Mouse (Mus musculus) CH12.LX (cell line): ENCODE results near the gene Slamf1. TPM values are rescaled to one million over a fixed set of nuclear protein-coding genes. Genes with fewer than 3 reads are reported as not detected.

Experiments used
- DNase-seq: peaks from one replicate; pipeline ENCODE4 v3.0.0-alpha.2; 2013; ENCODE audit errors: extremely low read depth
- H3K27ac ChIP-seq: 2 replicates; pipeline ENCODE4 v1.5.1; 2012; ENCODE audit warnings: low read depth, mild to moderate bottlenecking, control low read depth, moderate library complexity; ENCODE audit not compliant: insufficient read depth
- H3K27me3 ChIP-seq: replicated peaks from 2 replicates; pipeline ENCODE3; 2012; ENCODE audit warnings: inconsistent platforms
- H3K36me3 ChIP-seq, 2 experiments: replicated peaks in 1 of 2; 2 replicates each; pipeline versions ENCODE3 to v1.6.1; 2012; ENCODE audit warnings: inconsistent platforms in 1 of 2, low read length in 1 of 2, mild to moderate bottlenecking in 1 of 2, mixed read lengths in 1 of 2, moderate library complexity in 1 of 2; ENCODE audit not compliant: control insufficient read depth in 1 of 2, insufficient read depth in 1 of 2
- H3K4me1 ChIP-seq, 2 experiments: 2 replicates each; pipeline ENCODE4 v1.6.1; 2012; ENCODE audit warnings: inconsistent platforms in 1 of 2, moderate library complexity in 1 of 2; ENCODE audit not compliant: insufficient read depth in 2 of 2, control insufficient read depth in 1 of 2
- H3K4me2 ChIP-seq: 2 replicates; pipeline ENCODE4 v1.6.1; 2012; ENCODE audit warnings: low read depth, mild to moderate bottlenecking, control low read depth; ENCODE audit not compliant: poor library complexity, insufficient read depth, severe bottlenecking
- H3K4me3 ChIP-seq, 3 experiments: fragments of 150-350 bp in 1 of 3; sonication (generic) in 1 of 3; replicated peaks in 1 of 3; 2 replicates each; pipeline versions ENCODE3 to v1.5.1; 2011 to 2012; ENCODE audit warnings: low read depth in 2 of 3, low read length in 2 of 3, mild to moderate bottlenecking in 2 of 3, moderate library complexity in 2 of 3, control low read depth in 1 of 3, improper control_type of control experiment in 1 of 3, inconsistent platforms in 1 of 3, mixed read lengths in 1 of 3; ENCODE audit not compliant: poor library complexity in 1 of 3
- H3K79me2 ChIP-seq: replicated peaks from 2 replicates; pipeline ENCODE4 v1.6.1; 2012; ENCODE audit warnings: mild to moderate bottlenecking, moderate library complexity; ENCODE audit not compliant: control insufficient read depth, poor library complexity, insufficient read depth, severe bottlenecking; ENCODE audit errors: extremely low read depth
- H3K9ac ChIP-seq: 2 replicates; pipeline ENCODE4 v1.6.1; 2012; ENCODE audit warnings: low read depth, mild to moderate bottlenecking, control low read depth, moderate library complexity; ENCODE audit not compliant: insufficient read depth
- H3K9me3 ChIP-seq: replicated peaks from 2 replicates; pipeline ENCODE3; 2012; ENCODE audit warnings: low read length, inconsistent platforms, mixed read lengths
- BHLHE40 ChIP-seq: IDR thresholded peaks from 2 replicates; pipeline ENCODE4 v1.6.1; 2011; ENCODE audit warnings: mild to moderate bottlenecking, low read depth, low read length, improper control_type of control experiment
- CTCF ChIP-seq, 2 experiments: IDR thresholded peaks in 1 of 2; conservative IDR thresholded peaks in 1 of 2; 2 replicates each; pipeline ENCODE4 v1.5.1; 2011 to 2012; ENCODE audit warnings: low read depth in 2 of 2, low read length in 2 of 2, improper control_type of control experiment in 1 of 2, inconsistent platforms in 1 of 2, mild to moderate bottlenecking in 1 of 2, moderate library complexity in 1 of 2
- E2F4 ChIP-seq: IDR thresholded peaks from 2 replicates; pipeline ENCODE4 v1.6.1; 2011; ENCODE audit warnings: low read depth, low read length, improper control_type of control experiment; ENCODE audit not compliant: insufficient replicate concordance
- ELF1 ChIP-seq: IDR thresholded peaks from 2 replicates; pipeline ENCODE4 v1.6.1; 2014; ENCODE audit warnings: low read depth, mild to moderate bottlenecking, inconsistent platforms, low read length, improper control_type of control experiment
- EP300 ChIP-seq: IDR thresholded peaks from 2 replicates; pipeline ENCODE4 v1.6.1; 2011; ENCODE audit warnings: low read length, improper control_type of control experiment
- HCFC1 ChIP-seq: IDR thresholded peaks from 2 replicates; pipeline ENCODE4 v1.6.1; 2012; ENCODE audit warnings: low read depth, mild to moderate bottlenecking, inconsistent platforms, low read length, improper control_type of control experiment
- JUN ChIP-seq: IDR thresholded peaks from 2 replicates; pipeline ENCODE4 v1.6.1; 2011; ENCODE audit warnings: low read depth, mild to moderate bottlenecking, low read length, improper control_type of control experiment, moderate library complexity; ENCODE audit not compliant: insufficient read depth
- JUND ChIP-seq: conservative IDR thresholded peaks from 2 replicates; pipeline ENCODE4 v1.6.1; 2011; ENCODE audit warnings: low read depth, low read length, improper control_type of control experiment
- KAT2A ChIP-seq: IDR thresholded peaks from 2 replicates; pipeline ENCODE4 v1.6.1; 2012; ENCODE audit warnings: low read length, improper control_type of control experiment, inconsistent platforms; ENCODE audit not compliant: insufficient replicate concordance
- MAFK ChIP-seq: IDR thresholded peaks from 2 replicates; pipeline ENCODE4 v1.6.1; 2011; ENCODE audit warnings: low read length, improper control_type of control experiment; ENCODE audit not compliant: insufficient replicate concordance
- MAX ChIP-seq: IDR thresholded peaks from 2 replicates; pipeline ENCODE4 v1.6.1; 2011; ENCODE audit warnings: low read length, improper control_type of control experiment
- MAZ ChIP-seq: IDR thresholded peaks from 2 replicates; pipeline ENCODE4 v1.6.1; 2012; ENCODE audit warnings: low read depth, mild to moderate bottlenecking, inconsistent platforms, low read length, improper control_type of control experiment, moderate library complexity
- MXI1 ChIP-seq: IDR thresholded peaks from 2 replicates; pipeline ENCODE4 v1.6.1; 2011; ENCODE audit warnings: mild to moderate bottlenecking, low read depth, low read length, improper control_type of control experiment
- NELFE ChIP-seq: IDR thresholded peaks from 2 replicates; pipeline ENCODE4 v1.6.1; 2011; ENCODE audit warnings: low read depth, low read length, improper control_type of control experiment
- NRF1 ChIP-seq: IDR thresholded peaks from 2 replicates; pipeline ENCODE4 v1.6.1; 2014; ENCODE audit warnings: low read depth, mild to moderate bottlenecking, inconsistent platforms, low read length, improper control_type of control experiment, moderate library complexity
- PAX5 ChIP-seq: IDR thresholded peaks from 2 replicates; pipeline ENCODE4 v1.6.1; 2012; ENCODE audit warnings: low read length, inconsistent platforms, mixed read lengths
- POLR2A ChIP-seq: IDR thresholded peaks from 2 replicates; pipeline ENCODE4 v1.6.1; 2011; ENCODE audit warnings: low read depth, mild to moderate bottlenecking, improper control_type of control experiment, low read length
- RAD21 ChIP-seq: IDR thresholded peaks from 2 replicates; pipeline ENCODE4 v1.6.1; 2011; ENCODE audit warnings: low read depth, mild to moderate bottlenecking, low read length, improper control_type of control experiment, moderate library complexity
- SIN3A ChIP-seq: IDR thresholded peaks from 2 replicates; pipeline ENCODE4 v1.6.1; 2012; ENCODE audit warnings: low read length, improper control_type of control experiment, inconsistent platforms
- UBTF ChIP-seq: IDR thresholded peaks from 2 replicates; pipeline ENCODE4 v1.6.1; 2012; ENCODE audit warnings: low read depth, mild to moderate bottlenecking, inconsistent platforms, low read length, improper control_type of control experiment, moderate library complexity
- USF1 ChIP-seq: IDR thresholded peaks from 2 replicates; pipeline ENCODE4 v1.6.1; 2014; ENCODE audit warnings: low read depth, mild to moderate bottlenecking, inconsistent platforms, low read length, improper control_type of control experiment
- ZKSCAN1 ChIP-seq: IDR thresholded peaks from 2 replicates; pipeline ENCODE4 v1.6.1; 2012; ENCODE audit warnings: low read depth, inconsistent platforms, low read length, improper control_type of control experiment, borderline replicate concordance
- ZMIZ1 ChIP-seq: IDR thresholded peaks from 2 replicates; pipeline ENCODE4 v1.6.1; 2012; ENCODE audit warnings: low read depth, mild to moderate bottlenecking, inconsistent platforms, low read length, improper control_type of control experiment
- dilution Hi-C: fragments of 300-500 bp; cut with MboI; formaldehyde crosslinking; loops from 2 replicates; pipeline ENCODE4 v1.14.3; 2020; ENCODE audit warnings: low sequenced_read_pairs; ENCODE audit not compliant: extremely low pct_unique_long_range_greater_than_20kb, extremely low pct_ligation_motif_present
- in situ Hi-C: fragments of 300-500 bp; cut with MboI; formaldehyde crosslinking; loops from 3 replicates; pipeline ENCODE4 v1.14.3; 2019; ENCODE audit warnings: low sequenced_read_pairs, low pct_ligation_motif_present, low pct_unique_long_range_greater_than_20kb, mixed read lengths
- polyA plus RNA-seq: library from polyadenylated mRNA; unstranded; fragments of >175 nt; gene quantifications from 2 replicates; pipeline ENCODE4 v1.2.1, GENCODE M21; 2012; ENCODE audit warnings: low read depth; ENCODE audit not compliant: insufficient read length
- total RNA-seq, 2 experiments: library from RNA; depleted of rRNA; stranded (reverse); fragments of 300-350 nt in 1 of 2; fragments of >200 nt in 1 of 2; gene quantifications; 2 replicates each; pipeline ENCODE4 v1.2.3; 2012 to 2014

The Slamf1 gene
- total and polyA plus RNA-seq, 3 experiments: 0.38 to 0.81 (median 0.80) TPM

DNA sequence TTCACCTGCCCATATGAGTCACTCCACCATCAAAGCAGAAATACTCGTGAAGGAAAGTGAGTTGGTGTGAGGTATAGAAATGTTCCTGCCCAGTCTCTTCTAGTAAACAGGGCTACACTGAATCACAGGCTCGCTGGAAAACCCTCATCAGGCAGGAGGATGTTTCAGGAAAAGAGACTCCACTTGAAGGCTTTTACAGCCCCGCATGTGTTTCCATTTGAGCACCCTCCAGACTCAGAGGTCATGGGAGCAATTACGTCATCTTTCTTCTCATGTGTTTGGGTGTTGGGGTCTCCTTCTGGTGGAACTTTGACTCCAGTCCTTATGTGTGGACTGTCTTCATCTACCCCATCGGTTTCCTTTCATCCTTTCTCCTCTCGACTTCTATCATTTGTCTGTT is 4.1 kb downstream of the Slamf1 start:
- Histone ChIP-seq H3K36me3 (no peaks in the 10 kb centered on the region), H3K4me2 (peak overlapping the region; percentile 24; the same call in 1 of the 2 replicates), H3K79me2 (no peaks in the 10 kb centered on the region), H3K4me3 (no peak overlapping the region), H3K27ac (no peak overlapping the region), H3K9me3 (no peaks in the 10 kb centered on the region), H3K27me3 (no peaks in the 10 kb centered on the region), H3K9ac (no peak overlapping the region), H3K4me1 (peaks cover 0 to 29% of the 10 kb centered on the region in 2 experiments; a peak in 3 of 4 replicates)
- TF ChIP-seq KAT2A (no peak), NRF1 (no peak), JUN (no peak), BHLHE40 (no peak), MXI1 (no peak), MAFK (no peak), PAX5 (no peak)
- DNase-seq: no peak
- in situ Hi-C loops: no loop called here
- dilution Hi-C loops: no loop called here

DNA sequence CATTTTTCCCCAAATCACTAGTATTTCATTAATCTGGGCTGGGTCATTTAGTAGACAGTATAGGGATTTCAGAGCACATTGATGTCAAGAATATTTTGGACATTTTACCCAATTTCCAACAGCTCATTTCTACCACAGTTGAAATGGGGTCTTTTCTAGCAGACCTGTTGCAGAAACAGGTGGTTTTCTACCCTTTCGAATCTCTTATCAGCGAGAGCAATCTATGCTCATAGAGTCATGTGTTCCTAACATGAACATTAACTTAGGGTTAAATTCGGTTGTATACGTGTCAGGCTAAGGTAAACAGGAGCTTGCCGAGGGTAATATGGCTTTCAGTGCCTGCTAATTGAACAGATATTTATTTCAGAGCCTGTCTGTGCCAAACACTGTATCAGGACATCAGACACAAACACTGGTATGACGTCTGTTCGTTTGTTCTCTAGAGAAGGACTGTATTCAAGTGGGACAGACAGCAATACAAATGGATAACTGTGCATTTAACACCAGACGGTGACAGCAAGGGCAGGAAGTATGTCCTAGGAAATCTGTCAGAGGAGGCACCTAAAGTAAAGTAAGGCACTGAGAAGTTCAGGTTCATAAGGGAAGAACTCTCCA is 5.3 kb downstream of the Slamf1 start:
- H3K9me3 ChIP-seq: no peaks in the 10 kb centered on the region
- DNase-seq: no peak
- in situ Hi-C loops: no loop called here
- peaks cover 0 to 20% of the 10 kb centered on the region in 2 experiments; a peak in 3 of 4 replicates for H3K4me1 ChIP-seq
- H3K9ac ChIP-seq: no peak overlapping the region
- dilution Hi-C loops: no loop called here
- TF ChIP-seq CTCF (conservative IDR thresholded peaks at IDR 0.05 in 1 of 2, IDR thresholded peaks at IDR 0.05 in 1 of 2; ENCODE audit: low read depth in 2 of 2, low read length in 2 of 2): no peak
- TF ChIP-seq, all 38 proteins: peak for 0
- H3K79me2 ChIP-seq: no peaks in the 10 kb centered on the region
- no peak overlapping the region for H3K4me3 ChIP-seq
- H3K36me3 ChIP-seq: peaks cover 0 to 5% of the 10 kb centered on the region in 2 experiments
- no peak overlapping the region for H3K27ac ChIP-seq
- no peak overlapping the region for H3K4me2 ChIP-seq
- no peaks in the 10 kb centered on the region for H3K27me3 ChIP-seq

DNA sequence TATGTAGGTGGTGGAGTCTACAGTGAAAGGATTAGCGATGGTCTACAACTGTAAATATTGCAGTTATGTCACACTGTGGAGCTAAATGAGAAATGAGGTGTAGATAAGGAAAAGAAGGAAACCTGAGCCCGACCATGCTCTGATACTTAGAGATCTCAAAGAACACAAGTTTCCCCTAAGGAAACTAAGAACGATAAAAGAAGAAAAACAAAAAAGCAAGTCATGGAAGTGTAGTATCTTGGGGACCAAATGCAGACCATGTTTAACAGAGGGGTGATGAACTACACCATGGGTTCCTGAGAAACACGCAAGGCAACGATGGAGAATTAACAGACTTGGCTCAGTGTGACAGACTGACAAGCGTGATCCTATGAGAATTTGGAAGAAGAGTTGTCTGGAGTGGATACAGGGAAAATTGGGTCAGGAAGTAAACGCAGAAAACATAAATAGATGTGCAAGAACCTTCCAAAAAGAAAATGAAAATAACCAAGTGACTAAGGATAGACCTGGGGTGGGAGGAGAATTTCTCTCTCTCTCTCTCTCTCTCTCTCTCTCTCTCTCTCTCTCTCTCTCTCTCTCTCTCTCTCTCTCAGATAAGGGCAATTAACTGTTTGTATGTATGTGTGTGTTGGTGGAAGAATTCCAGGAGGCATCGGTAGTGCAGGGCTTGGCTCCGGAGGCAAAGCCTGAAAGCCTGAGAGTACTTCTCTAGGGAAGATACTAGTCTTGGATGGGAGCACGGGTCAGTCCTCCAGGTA is 6.5 kb downstream of the Slamf1 start:
- Histone ChIP-seq H3K9ac (no peak overlapping the region), H3K4me1 (peaks cover 0 to 20% of the 10 kb centered on the region in 2 experiments; a peak in 2 of 4 replicates), H3K27ac (no peak overlapping the region), H3K27me3 (no peaks in the 10 kb centered on the region), H3K4me3 (no peak overlapping the region), H3K9me3 (no peaks in the 10 kb centered on the region), H3K4me2 (no peak overlapping the region), H3K36me3 (peaks cover 0 to 6% of the 10 kb centered on the region in 2 experiments), H3K79me2 (no peaks in the 10 kb centered on the region)
- DNase-seq: no peak
- in situ Hi-C loops (no loop called here), dilution Hi-C loops (no loop called here)
- no peak for TF ChIP-seq USF1
- TF ChIP-seq MAX: no peak
- no peak for TF ChIP-seq E2F4
- TF ChIP-seq EP300: no peak
- no peak for TF ChIP-seq NRF1
- no peak for TF ChIP-seq ELF1
- no peak for TF ChIP-seq JUN
- TF ChIP-seq BHLHE40: no peak
- TF ChIP-seq NELFE: no peak
- TF ChIP-seq RAD21: no peak
- no peak for TF ChIP-seq MAZ
- TF ChIP-seq KAT2A: no peak
- TF ChIP-seq ZKSCAN1: no peak
- no peak for TF ChIP-seq MAFK
- no peak for TF ChIP-seq HCFC1
- TF ChIP-seq ZMIZ1: no peak
- no peak for TF ChIP-seq JUND
- no peak for TF ChIP-seq UBTF
- TF ChIP-seq POLR2A: no peak
- no peak for TF ChIP-seq SIN3A
